Mouse (Mus musculus) adrenal gland, adult (tissue): ENCODE results near the gene Ppargc1a.
A peak's percentile ranks its signal among the peaks of the same experiment; 100 is the strongest.

ENCODE experiments used
- DNase-seq, 2 experiments: peaks; one replicate each; pipeline ENCODE4 v3.0.0; 2022 to 2023; ENCODE audit warnings: low spot score in 1 of 2; ENCODE audit not compliant: inconsistent age in 2 of 2

The Ppargc1a gene

DNA sequence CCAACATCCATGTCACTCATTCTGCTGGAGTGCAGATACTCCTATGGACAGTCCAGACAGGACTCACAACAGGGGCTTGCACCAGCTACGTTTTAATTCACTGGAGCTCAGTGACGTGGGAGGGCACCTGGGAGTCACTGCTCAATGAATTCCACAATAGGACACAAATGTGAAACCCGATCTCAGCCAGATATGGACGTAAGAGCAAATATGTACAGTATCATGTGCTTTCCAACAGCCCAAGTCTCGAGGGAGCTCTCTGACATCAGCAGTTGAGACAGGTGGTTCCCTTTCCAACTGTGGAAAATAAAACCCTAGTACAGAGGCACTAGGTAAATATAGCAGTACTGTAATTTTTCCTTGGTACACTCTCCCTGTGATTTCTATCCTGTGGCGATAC, at the start of gene Ppargc1a:
Gene Ppargc1a (minus strand): TSS at position 68 of the 400 bp plus-strand sequence.
- DNase-seq = no peak

DNA sequence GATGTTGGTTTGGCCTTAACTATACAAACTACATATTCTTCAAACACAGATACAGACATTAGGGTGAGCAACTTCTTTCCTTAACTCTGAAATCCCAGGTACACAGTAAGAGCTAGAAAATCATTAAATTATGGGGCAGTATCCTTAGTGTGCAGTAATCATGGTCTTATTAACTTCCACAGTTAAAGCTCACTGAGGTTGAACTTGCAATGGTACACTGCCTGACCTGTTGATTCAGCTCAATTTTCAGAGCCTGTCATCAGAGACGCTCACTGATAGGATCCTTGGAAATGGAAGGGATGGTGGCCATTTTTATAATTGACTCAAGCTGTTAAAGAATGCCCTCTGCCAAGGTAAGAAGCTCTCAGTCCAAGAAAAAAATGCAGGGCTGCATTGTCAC, 49.4 kb upstream of the Ppargc1a start:
- DNase-seq = no peak

DNA sequence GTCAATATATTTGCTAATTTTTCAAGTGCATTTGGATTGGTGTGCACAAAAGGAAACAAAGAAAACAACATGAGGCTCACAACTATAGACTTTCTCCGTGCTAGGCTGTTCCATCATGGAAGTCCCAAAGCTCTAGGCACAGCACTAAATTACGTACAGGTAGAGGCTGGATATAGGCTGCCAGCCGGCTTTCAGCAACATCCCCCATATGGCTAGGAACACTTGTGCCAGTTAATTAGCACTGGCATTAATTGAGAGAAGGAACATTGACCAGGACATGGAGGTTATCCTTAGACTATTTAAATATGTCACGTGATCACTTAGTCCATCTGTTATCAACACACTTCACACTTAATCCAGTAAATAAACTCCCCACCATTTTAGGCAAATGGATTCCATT, 44.5 kb upstream of the Ppargc1a start:
- DNase-seq = no peak

DNA sequence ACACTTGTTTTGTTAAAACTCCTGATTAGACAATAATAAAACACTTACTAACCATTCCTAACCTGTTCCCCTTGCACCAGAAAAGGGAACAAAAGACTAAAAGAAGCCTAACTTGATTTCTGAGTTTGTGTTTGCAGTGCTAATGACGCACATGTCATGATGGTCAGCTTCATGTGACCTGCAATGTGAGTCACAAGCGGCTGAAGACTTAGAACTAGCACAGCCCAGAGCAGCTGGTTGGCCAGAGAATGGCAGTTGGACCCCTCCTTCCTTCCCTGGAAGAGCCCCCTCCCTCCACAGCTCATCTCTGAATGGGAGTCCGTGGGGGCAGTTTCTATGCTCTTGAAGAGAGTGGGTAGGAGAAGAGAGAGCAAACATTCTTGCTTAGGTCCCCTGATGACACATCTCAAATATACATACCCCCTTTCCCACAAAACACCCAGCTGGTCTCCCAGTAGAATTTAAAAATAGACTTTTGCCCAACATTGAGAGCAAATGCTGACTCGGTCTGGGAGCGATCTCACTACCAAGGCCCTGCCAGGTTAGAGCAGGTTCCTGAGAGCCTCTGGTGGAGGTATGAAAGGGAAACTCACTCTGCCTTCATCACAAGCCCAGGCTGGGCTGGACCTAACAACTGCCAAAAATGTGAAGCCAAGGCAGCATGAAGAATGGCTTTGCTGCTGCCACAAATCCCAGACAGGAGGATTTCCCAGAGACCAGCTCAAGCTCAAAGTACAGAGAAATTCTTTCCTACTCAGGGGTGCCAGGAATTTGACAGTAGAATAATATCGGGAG, 40.4 kb upstream of the Ppargc1a start:
- DNase-seq = no peak

DNA sequence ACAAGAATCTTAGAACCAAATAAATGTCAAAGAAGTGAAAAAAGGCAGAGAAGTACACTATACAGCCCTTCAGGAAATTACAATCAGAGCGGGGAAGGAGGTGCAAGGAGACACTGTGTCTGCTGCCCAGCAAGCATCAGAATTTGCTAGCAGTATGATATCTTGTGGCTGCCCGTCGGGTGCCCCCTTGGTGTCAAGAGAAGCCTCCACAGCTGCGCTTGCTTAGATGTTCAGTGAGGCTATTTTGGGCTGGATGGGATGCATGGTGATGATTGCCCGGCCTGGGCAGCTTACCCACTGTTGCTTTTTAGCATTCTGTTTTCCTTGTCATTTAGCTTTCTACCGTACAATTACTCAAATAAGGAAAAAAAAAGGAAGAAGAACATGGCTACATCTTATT, 32.0 kb upstream of the Ppargc1a start:
- DNase-seq = no peak

DNA sequence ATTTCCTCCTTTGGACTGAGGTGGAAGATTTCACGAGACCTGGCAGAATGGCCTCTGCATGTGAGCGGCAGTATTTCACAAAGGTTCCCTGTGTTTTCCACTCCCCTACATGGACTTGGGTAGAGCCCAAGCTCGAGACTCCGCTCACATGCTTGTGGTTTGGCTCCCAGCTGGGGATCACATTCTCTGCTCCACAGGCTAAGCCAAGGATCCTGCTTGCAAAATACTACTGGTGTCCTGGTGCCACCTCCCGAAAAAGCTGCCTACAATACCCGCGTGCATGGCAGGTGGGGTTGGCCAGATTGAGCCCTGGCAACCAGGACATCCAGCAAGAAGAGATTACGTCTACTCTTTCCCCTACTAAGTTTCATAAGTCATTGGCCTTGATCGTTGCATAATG, 28.1 kb upstream of the Ppargc1a start:
- peak; percentile 6 to 75 for DNase-seq

DNA sequence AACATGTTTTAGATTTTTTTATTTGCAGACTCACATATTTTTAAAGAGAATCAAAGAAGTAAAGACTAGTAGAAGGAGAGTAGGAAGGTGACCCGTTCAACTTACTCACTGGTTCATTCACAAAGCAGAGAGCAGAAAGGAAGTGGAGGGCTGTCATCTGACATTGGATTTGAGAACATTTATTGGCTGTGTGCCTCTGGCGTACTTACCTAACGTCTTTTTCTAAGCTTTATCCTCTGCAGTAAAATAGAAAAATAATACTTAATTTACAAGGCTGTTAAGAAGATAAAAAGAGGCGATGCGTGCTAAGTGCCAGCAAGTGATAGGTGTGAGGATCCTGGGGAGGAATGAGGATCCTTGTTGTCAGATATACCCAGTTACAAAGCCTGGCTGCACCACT, 24.7 kb upstream of the Ppargc1a start:
- DNase-seq = peak in 1 of 2 experiments; percentile 24

DNA sequence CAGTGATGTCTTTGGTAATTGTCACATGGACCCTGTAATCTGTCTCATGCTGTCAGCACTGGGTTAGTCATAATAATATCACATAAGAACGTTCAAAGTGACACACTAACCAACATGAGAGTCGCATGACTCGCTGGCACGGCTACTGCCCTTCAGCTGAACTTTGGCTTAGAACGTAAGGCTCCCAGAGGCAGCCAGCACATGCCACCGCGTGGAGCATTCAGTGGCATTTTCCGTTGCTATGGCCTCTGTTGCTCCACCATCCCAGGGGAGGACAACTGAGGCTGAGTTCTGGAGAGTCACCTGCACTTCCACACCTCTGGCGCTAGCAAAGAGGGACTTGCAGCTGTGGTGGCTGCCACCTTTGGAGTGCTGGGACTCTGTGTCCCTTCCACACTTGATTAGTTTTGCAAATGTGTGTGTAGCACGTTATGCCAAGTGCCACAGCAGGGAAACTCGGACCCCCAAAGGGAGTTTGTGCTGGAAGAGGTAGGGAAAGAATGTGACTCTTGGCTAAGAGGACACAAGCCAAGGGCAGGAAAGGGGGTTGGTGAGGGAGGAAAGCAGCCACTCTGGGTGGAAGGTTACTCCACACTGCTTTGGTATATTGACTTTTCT, 24.1 kb upstream of the Ppargc1a start:
- DNase-seq = peak; percentile 8 to 61

DNA sequence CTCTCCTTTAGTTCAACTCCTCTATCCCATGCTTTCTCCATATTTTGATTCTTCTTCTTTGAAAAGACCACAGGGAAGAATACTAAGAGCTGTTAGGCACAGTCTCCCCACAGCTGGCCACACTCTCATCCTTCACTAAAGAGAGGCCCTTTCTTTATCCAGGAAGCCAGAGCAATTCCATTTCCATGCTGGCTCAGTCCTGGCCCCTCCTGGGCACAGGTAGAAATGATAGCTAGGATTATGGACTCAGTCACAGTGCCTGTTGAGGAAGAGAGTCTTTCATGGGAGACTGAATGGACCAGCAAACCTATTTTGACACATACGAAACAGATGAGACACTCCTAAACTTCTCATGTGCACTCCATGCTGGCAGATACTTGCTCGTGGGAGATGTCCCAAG, 18.7 kb upstream of the Ppargc1a start:
- DNase-seq = no peak

DNA sequence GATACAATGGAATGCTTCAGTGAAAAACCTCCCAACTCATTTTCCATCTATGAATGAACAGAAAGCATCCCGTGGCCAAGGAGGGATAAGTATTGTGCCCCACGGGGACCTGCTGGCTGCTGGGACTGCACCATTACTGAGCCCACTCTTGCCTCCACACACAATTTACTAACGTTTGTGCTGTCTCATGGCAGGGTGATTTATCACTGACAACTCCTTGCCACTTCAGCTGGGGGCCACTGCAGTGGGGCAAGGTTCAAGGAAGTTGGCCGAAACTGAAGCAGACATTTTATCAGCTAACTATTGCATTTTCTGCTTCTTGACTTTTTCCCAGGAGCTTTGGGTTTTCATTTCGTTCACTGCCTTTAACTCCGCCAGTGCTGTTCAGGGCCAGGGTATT, 17.5 kb upstream of the Ppargc1a start:
- peak in 1 of 2 experiments; percentile 43 for DNase-seq

DNA sequence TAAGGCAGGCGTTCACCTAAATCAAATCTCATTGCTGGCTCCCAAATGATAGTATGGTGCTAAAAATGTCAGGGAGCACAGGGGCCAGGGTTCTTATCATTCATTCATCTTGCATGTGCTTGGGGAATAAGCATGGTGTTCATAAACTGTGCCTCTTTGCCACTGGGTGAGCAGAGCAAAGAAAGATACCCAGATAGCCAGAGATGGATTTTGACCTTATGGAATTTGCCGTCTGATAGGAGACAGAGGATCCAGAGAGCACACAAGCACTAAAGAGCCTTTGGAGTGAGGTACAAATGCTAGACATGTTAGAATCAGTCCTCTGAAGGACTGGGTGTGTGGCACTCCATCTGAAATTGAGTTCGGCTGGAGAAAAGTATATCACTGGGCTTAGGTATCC, 16.7 kb upstream of the Ppargc1a start:
- DNase-seq = no peak

DNA sequence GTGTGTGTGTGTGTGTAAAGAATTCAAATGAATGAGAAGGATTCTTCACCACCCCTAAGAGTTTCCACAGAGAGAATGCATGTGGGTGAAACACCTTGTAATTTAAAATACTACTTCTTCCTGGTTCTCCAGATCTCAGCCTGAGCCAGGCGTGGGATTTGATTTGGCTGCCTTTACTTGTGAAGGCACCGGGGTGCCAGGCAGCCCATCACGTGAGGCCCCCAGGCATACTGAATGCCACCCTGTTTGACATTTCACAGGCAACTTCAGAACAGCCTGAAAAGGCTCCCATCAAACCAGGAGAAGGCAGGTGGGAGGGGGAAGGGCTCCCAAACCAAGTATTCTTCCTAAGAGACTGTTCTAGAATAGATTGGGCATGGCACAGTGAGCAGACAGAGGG, 16.1 kb upstream of the Ppargc1a start:
- no peak for DNase-seq

DNA sequence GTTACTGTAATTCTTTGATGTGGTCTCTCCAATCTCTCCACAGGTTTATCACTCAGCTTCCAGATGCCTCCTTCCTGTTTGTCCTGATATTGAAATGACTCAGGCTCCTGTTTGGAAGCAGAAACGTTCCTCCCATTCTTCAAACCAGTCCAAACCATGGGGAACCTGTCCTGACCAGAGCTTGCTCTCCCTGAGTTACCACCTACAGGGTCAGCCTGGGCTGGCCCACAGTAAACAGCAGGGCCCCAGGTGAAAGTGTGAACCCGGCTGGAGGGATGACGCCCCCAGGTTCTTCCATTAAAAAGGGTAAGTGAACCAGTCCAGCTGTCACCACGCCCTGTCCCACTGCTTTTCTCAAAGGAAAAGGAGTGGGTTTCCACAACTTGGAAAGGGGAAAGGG, 15.5 kb upstream of the Ppargc1a start:
- DNase-seq = no peak

DNA sequence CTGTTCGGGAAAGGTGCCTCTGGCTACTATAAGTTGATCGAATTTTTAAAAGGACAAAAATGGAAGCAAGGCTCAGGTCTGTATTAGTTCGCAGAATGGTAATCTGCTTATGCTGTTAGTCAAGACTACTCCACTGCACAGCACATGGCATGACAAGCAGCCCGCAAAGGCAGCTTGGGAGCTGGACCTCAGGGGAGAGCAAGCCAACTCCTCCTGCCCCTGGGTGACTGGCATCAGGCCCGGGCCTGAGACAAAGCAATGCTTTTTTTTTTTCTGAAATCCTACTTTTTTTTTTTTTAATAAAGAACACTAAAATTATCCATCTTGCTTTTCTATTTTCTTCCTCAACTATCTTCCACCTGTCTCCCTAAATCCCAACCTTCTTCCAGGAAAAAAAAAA, 15.1 kb upstream of the Ppargc1a start:
- DNase-seq = no peak

DNA sequence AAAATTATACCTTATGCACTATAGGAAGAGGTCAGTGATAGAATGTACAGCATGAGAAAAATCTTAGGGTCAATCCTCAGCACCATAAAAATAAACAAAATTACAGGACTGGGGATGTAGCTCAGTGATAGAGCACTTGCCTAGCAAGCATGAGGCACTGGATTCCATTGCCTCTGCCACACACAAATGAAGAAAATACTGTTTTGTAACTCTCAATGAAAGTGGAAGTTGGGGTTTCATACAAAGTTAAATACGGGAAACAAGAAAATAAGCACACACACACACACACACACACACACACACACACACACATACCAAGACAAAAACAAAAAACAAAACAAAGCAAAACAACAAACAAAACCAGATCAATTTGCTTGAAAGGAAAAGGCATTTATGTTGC, 10.1 kb upstream of the Ppargc1a start:
- DNase-seq = no peak

DNA sequence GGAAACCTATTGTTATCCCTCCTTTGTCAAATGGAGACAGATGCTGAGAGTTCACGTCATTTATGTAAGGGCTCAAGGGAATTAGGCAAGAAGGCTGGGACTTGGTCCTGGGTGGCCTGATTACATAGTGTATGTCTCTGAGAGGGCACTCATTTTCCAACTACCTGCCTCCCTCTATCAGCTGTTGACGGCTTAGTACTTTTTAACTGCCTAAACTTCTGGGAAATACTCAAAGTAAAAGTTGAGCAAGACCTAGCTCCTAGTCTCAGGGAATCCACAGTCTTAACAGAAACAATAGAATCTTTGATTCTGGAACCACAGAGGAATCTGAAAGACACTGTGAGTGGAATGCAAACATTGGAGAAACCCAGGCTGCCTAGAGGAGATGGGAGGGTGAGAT, 6.2 kb upstream of the Ppargc1a start:
- no peak for DNase-seq

DNA sequence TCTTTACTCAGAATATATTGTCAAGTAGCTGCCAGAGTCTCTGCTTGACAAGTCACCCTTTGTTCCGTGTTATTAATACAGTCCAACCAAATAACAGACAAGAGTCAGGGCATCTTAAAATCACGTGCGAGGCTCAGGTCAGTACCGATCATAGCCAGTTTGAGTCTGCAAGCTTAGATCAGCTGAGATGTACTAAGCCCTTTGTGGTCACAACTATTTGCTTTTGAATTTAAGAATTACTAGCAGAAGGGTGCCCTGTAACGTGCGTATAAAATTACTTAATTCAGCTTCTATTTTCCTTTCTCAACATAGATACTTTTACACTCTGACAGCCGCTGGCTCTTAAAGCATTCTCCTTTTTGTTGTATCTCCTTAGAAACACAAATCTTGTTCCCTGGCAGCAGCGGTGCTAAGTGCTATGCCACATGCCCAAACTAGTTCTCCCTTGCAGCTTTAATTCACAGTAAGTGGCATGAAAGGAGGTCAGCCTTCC, 718 bp upstream of the Ppargc1a start:
- DNase-seq = no peak

DNA sequence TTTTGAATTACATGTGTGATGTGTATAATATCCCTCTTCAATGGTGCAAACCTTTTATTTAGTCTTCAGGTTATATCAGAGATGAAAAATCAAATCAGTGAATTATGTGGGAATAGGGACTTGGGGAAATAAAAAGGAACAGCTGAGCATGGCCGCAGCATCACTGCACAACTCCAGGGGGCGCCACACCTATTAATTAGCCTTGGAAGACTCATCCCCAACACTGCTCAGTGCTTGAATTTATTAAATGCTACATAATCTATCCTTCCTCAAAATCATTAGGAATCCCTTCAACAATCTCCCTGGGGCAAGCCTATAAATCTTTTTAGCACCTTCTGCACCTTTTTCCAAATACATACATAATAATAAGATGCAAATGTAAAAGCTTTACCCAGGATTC, 1.9 kb downstream of the Ppargc1a start:
- no peak for DNase-seq

DNA sequence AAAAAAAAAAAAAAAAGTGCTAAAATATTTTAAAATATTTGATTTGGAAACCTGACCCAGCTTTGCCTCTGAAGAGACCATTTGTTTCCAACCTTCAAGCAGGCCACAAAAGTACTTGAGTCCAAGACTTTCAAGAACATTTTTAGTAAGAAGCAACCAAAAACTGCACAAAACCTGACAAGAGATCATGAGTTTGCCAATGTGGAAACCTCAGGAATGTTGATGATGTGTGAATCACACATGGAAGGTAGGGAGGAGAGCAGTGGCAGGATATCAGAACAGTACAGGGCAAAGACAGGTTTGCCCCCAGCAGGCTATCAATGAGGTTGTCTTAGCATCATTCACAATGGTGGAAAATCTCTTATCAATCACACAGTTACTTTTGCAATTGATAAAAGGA, 2.5 kb downstream of the Ppargc1a start:
- DNase-seq = no peak

DNA sequence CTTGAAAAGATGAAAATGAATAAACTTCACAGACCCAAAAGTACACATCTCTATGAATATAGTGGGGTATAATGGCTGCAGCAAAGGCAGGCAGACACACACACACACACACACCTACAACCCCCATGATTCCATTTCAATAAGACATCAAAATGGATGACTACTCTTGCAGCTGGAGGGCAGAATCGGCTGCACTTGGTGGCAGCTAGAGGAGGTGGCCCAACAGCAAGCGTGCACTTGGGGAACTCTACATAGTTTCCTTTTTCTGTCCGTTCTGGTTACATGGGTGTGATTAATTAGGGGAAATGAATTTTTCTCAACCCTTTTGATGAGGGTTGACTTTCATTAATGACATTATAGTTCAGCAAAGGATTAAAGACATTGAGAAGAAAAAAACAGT, 4.0 kb downstream of the Ppargc1a start:
- no peak for DNase-seq

DNA sequence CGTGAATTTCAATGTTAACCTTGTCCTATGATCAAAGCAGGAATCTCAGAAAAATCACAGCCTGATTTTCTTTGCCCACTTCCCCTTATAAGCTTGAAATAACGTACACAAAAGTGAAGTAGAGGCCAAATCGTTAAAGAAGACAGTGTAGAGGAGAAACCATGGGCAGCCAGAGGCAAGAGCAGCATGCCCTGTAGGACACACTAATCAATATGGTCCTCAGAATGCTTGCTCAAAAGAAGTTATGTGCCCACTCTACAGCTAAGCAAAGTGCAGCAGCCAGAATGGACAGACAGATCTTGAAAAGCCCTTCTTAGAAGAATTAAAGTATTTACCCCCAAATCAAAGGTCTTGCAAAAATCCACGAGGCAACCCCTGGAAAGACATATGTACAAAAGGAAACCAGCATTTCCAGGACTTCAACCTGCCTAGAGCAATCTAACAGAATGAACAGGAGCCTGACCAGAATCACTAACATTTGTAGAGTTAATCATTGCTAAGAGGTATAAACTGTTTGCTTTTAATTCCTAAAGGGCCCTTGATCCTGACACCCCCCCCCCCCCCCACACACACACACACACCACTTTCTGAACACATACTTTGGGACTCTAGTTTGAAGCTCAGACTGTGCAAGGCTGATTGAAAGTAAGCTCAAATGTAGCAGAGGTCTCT, 9.8 kb downstream of the Ppargc1a start:
- no peak for DNase-seq

DNA sequence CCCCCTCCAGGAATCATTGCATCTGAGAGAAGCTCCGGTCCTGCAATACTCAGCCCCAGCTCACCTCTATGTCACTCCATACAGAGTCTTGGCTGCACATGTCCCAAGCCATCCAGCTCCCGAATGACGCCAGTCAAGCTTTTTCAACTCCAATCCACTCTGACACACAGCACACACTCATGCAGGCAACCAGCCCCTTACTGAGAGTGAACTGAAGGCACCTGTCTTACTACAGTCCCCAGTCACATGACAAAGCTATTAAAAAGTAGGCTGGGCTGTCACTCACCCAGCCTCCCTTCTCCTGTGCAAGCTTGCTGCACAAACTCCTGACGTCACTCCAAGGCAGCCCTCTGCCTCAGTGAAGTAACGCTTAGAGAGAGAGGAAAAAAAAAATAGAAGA, 13.9 kb downstream of the Ppargc1a start:
- peak; percentile 17 to 74 for DNase-seq
